Mouse (Mus musculus) gastrocnemius, adult 8-10 months (tissue): ENCODE measurements around the gene Gtf2a1l. TPM values are rescaled to one million over a fixed set of nuclear protein-coding genes. Genes with fewer than 3 reads are reported as not detected.

Source experiments
- DNase-seq, 2 experiments: peaks; one replicate each; pipeline ENCODE4 v3.0.0; 2022; ENCODE audit warnings: low spot score in 2 of 2
- total RNA-seq, 4 experiments: library from RNA; stranded (reverse); gene quantifications; 2 replicates each; pipeline ENCODE4 v1.2.4; 2022

Gtf2a1l gene
- total RNA-seq: not detected

DNA sequence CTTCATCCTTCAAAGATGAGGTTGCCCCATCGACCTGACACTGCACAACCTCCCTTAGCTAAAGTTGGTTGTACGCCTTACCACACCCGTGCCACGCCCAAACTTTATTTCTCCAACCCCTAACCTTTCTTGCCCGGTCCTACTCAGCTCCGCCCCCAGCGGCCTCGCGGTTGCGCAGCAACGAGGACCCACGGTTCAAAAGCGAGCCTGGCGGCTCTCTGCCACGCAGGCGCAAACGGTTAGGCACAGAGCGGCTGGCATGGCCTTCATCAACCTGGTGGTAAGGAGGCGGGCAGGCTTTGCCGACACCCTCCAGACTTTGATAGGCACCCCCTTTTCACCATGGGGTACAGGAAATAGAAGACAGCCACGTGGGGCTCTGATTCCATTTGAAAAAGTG is at the start of gene Gtf2a1l:
TSS of gene Gtf2a1l (plus strand) at position 209 of the 400 bp plus-strand sequence.
- peak in 1 of 2 experiments; percentile 6 for DNase-seq

GRCm38 (mm10) chr17:88620935-88621334 is 47.5 kb upstream of the Gtf2a1l start:
- no peak for DNase-seq

- no peak for DNase-seq
Observed at GRCm38 (mm10) chr17:88621374-88621773, 47.1 kb upstream of the Gtf2a1l start.

GRCm38 (mm10) chr17:88622711-88623110 is 45.7 kb upstream of the Gtf2a1l start:
- no peak for DNase-seq

GRCm38 (mm10) chr17:88624386-88624785 is 44.1 kb upstream of the Gtf2a1l start:
- no peak for DNase-seq

DNA sequence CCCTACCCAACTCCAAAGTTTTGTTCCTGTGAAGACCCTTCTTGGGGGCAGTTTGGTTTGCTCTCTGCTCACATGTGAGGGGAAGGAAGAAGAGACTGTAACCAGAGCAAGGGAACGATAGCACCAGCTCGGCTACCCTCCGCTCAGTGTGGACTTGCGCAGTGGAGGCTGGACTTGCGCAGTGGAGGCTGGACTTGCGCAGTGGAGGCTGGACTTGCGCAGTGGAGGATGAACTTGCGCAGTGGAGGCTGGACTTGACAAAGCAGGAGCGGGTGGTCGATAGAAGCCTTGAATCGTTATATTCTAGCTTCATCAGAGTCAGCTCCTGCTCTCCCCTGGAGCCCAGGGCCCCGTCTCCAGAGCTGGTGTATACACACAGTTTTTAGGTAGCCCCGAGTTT is 43.1 kb upstream of the Gtf2a1l start:
- DNase-seq: no peak

DNA sequence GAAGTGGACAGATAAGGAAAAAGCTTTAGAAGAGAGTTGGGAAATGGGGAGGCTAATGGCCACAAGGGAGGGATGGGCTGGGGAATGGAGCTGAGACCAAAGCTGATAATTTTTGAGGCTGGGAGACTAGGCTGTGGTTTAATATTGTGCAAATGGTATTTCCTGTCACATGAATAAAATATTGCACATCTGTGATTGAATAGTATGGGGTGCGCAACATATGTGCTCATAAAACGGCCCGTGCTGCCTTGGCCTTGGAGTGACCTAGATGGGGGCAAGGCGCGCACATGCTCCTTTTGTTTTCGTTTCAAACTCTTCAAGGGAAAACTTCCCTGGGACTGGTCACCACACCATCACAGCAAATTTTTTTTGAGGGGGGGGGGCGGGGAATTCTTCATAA is 42.5 kb upstream of the Gtf2a1l start:
- no peak for DNase-seq

GRCm38 (mm10) chr17:88626347-88626811 is 42.1 kb upstream of the Gtf2a1l start:
- DNase-seq: no peak

GRCm38 (mm10) chr17:88627150-88627549 is 41.3 kb upstream of the Gtf2a1l start:
- DNase-seq: no peak

GRCm38 (mm10) chr17:88628676-88629380 is 39.6 kb upstream of the Gtf2a1l start:
- DNase-seq: peak; percentile 47 to 48

GRCm38 (mm10) chr17:88629381-88629759 is 39.1 kb upstream of the Gtf2a1l start:
- DNase-seq: no peak

DNA sequence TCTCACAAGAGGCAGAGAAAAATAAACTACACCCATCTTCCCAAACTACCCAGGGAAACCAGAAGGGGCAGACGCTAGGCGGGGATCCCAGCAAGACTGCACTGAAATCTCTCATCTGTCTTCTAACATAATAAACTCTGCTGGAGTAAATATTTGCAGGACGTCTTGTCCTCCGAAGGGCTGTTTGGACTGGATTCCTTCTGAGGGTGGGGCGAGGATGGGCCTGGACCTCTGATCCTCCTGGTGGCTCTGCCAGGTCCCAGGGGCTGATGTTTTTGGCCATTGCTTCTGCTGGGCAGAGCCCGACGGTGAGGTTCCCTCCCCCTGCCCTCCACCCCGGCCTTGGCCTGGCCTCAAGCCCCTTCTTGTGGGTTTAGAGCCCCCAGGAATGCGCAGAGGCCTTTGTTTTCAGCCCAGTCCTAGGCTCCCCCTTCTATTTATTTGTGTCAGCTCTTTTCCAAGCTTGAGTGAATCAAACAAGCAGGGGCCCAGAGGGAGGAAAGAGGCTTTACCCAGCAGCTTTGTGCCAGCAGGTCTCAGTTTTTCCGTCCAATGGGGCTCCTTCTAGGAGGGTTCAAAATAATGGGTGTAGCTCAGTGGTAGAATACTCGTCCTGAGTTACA is 38.4 kb upstream of the Gtf2a1l start:
- peak in 1 of 2 experiments; percentile 22 for DNase-seq

- no peak for DNase-seq
Observed at GRCm38 (mm10) chr17:88630554-88630948, 37.9 kb upstream of the Gtf2a1l start.

DNA sequence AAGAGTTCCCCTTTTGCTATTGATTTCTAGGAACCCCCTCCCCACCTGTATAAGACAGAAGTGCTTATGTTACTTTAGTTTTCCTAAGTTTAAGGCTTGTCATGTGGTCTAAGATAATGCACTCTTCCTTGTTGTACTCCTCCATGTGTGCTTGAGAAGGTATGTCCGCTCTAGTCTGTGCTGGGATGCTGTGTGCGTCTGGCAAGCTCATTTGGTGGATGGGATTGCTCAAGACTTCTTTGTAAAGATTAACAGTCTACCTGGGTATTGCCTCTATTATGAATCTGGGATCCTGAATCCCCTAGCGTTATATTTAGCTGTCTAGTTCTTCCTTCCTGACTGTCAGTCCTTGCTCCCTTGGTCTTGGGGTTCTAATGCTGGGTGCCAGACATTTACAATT is 35.8 kb upstream of the Gtf2a1l start:
- no peak for DNase-seq

DNA sequence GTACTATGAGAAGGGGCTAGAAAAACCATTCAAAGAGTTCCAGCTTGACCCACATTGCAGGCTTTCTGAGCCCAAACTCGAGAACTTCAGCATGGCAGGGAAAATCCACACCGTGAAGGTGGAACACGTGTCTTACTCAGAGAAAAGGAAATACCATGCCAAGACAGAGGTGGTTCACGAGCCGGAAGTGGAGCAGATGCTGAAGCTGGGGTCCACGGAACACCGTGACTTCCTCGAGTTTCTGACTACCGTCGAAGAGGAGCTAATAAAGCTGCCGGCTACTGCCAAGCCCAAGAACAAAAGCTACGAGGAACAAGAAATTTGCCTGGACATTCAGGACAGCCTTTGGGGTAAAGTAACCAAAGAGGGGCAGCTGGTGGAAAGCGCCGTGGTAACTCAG is 32.4 kb upstream of the Gtf2a1l start:
- DNase-seq: no peak

DNA sequence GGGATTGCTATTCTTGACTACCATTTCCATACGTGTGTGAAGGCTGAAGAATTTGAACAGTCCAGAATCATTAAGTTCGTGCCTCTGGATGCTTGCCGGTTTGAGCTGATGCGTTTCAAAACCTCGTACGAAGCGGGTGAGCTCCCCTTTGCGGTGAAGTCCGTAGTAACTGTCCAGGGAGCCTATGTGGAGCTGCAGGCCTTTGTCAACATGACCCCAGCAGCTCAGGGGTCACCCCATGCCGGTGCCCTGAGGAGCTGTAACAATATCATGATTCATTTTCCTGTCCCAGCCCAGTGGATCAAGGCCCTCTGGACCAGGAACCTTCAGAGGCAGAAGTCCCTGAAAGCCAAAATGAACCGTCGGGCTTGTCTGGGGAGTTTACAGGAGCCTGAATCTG is 31.9 kb upstream of the Gtf2a1l start:
- DNase-seq: no peak

- peak; percentile 35 to 45 for DNase-seq
Observed at GRCm38 (mm10) chr17:88641012-88641411, 27.4 kb upstream of the Gtf2a1l start.

GRCm38 (mm10) chr17:88641836-88642235 is 26.6 kb upstream of the Gtf2a1l start:
- DNase-seq: no peak

DNA sequence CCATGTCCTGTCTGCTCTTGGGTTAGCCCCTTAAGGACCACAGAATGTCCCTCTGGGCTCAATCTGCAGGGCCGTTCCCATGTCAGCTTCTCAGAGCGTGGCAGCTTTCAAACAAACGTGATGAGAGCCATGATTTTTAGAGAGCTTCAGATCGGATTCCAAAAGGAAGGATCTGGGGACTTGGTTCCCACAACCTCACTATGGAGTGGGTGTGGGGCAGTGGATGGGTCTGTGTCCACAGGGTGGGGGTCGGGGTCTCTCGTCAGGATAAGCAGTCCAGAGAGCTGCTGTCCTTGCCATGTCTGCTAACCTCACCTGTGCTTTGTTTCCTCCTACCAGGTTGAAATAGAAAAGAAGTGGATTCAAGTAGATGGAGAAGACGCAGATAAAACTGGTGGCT is 23.6 kb upstream of the Gtf2a1l start:
- DNase-seq: no peak

DNA sequence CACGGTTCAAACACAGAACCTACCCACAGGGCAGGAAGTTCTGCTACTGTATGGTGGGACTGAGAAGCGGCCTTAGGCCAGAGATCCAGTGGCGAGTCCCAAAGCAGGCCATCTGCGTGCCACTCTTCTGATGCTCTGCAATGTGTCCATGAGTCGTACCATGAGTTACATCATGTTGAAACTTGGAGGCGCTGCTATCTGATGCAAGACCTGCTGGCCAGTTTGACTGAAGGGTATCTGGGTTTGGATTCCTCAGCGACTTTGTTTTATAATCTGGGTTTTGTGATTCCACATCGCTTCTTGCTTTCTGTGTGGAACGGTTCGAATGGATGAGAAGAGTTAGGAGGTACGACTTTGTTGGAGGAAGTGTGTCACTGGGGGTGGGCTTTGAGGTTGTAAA is 23.2 kb upstream of the Gtf2a1l start:
- no peak for DNase-seq

- DNase-seq: no peak
Observed at GRCm38 (mm10) chr17:88647149-88647548, 21.3 kb upstream of the Gtf2a1l start.

GRCm38 (mm10) chr17:88652010-88652409 is 16.4 kb upstream of the Gtf2a1l start:
- no peak for DNase-seq
